Mouse (Mus musculus) lung, adult 18-20 months (tissue): ENCODE measurements at regions not wholly inside any gene's neighbourhood (a gene's known extent, or its start where the extent isn't known, plus 50 kb on each side); places are given as distances from the start of the nearest gene placed in this dataset.
A peak's percentile ranks its signal among the peaks of the same experiment; 100 is the strongest.

Source experiments
- DNase-seq, 2 experiments: peaks; one replicate each; pipeline ENCODE4 v3.0.0; 2022; ENCODE audit warnings: mixed read lengths in 2 of 2

DNA sequence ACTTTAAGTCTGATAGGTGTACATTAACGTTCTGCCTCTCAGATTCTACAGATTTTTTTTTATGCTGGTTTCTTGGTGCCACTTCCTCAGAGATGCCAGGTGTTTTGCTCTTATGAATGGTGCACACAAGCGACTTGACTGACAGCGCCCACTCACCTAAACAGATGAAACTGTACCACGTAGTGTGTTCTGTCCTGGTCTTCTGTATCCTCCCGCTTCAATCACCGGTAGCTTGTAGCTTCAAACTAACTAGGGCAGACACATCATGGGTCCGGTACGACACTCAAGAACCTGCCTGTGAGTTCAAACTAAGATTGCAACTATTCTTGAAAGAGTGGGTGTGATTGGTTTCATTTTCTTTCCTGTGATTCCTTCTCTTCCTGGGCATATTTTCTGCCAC, 198.0 kb upstream of the Satb1 start:
- no peak for DNase-seq

DNA sequence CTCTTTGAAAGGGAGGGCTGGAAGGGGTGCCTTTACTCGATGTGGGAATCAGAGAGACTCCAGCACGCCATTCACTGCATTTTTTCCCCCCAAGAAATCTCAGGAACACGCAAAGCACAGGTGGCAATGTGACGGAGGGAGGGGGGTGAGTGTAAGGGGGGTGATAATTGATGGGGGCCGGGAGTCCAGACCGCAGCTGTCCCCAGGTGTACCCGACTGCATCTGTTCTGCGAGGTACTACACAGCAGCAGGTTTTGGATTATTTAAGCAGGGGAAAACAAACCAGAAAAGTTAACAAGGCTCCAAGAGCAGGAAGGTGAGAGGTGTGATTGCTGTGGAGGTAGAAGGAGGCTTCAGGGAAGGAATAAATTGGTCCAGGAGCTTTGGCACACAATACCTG, 153.8 kb upstream of the Satb1 start:
- DNase-seq, result no peak

DNA sequence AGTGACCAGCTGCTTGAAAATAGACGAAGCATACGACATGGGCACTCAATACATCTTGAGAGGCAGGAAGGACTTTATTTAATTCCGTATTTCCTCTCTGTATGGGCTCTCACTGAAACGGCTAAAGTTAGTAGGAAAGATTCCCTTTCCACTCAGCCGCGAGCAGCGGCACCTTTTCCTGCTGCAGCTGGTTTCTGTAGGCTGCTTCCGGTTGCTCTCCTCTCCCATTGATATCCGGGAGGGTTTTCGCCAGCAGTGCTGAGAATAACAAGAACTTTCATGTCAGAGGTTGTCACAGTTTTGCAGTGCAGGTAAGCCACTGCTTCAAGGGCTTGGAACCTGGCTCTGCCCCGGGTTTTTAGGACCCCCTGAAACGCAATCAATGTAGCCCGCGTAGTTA, 153.1 kb upstream of the Satb1 start:
- no peak for DNase-seq

DNA sequence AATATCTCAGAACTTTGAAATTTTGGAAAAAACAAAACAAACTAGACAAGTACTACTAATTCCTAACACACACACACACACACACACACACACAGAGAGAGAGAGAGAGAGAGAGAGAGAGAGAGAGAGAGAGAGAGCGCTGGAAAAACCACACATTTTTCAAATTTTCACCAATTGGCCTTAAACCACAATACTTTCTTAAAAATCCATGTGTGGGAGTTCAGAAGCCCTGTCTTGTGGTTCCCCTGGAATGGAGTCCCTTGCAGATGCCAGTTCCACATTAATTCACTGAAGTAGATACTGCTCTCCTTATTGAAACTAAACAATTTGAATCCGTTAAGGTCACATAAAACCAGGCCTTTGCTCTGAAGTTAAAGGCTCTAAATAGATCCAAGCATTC, 146.0 kb upstream of the Satb1 start:
- no peak for DNase-seq

DNA sequence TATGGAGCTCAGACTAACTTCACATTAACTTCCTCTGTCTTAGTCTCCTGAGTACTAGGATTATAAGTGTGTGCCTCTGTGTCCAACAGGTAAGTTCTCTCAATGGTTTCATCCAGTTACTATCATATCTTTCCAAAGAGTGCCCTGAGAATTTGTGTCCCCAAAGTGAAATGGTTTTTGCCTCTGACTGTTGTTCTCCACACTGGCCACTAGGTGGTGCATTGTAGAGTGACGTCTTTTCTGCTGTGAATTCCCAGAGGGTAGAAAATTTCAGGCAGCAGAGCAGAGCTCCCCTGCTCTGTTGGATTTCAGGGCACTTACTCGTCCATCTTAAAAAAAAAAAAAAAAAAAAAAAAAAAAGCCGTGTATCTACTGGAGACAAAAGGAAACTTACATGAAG, 138.4 kb upstream of the Satb1 start:
- no peak for DNase-seq

DNA sequence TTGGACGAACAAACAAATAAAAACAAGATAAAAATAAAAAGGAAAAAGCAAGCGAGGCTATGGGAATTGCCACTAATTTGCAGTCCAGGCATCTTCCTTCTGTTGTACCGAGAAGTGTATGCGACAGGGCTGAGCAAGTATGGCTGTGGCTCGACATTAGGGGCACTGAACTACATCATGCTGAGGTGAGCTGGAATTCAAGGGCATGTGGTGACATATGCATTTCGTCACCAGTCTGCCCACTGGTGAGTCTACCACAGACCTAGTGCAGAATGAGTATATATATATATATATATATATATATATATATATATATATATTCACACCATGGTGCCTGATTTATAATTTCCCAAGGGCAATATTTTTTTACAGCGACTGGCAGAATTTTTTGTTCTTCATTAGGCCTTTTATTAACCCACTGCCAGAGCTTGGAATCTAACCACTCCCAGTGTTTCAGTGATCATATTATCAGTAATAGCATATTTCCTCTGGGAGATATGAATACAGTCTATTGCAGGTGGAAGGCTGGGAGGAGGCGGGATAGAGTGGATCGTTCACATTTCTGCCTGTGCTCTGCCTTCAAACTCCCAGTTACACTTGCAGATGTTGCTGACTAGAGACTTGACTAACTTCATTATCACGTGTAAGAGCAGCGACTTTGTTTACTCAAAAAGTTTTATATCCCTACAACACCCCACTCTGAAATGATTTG, 133.6 kb upstream of the Satb1 start:
- no peak for DNase-seq

DNA sequence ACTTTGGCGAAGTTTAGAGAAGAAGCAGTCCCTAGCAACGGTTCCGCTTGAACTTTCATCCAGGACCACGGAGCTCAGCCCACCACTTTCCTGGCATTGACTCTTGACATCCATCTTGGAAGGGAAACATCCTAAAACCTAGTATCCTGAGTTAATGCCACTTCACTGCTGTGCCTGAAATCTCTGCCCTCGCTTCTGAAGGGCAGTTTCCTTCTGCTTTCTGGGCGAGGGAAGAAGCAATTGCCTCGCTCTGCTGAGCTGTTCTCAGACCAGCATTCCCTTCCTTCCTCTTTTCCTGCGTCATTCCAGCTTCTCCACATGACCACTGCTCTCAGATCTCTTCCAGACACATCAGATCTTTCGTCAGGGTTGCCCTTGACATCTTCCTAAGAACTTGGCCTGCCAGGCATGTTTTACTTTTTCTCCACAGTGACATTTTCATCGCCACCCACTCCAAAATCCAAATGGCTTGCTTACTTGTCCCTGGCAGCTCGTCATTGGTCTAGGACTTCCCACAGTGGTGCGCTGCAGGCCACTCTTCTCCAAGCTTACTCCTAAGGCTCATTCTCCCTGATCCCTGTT, 129.5 kb upstream of the Satb1 start:
- DNase-seq, result no peak

DNA sequence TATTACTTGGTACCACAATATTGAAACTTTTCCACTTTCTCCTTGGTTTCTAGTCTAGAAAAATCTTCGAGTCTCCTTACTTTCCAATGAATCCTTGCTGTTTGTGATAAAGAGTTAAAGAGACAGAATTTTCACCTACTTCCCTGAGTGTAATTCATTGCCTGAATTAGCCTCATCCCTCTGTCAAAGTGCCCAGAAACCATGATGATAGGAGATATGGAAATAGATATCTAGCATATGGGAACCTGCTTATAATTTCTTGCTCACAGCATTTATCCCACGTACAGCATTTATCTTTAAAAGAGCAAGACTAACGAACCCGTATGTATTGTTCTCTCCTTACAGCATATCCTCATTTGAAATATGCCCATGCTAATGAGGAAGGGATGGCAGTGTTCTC, 128.2 kb upstream of the Satb1 start:
- DNase-seq, result no peak

DNA sequence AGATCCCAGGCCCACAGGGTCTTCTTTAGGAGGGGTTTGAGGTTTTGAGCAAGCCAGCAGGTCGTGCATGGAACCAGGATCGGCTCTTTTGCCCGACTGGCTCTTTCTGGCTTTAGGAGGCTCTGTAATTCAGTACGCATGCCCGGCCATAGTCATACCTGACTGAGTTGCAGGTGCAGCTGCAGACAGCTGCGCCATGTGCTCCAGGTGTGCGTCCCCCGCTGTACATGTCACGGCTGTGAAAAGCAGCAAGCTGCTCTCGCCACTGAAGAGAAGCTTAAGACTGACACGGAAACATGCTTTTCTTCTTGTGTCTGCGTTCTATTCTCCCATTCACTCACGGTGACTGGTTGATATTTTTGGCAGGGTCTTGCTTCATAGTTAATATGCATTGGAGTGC, 123.2 kb upstream of the Satb1 start:
- DNase-seq, result no peak

DNA sequence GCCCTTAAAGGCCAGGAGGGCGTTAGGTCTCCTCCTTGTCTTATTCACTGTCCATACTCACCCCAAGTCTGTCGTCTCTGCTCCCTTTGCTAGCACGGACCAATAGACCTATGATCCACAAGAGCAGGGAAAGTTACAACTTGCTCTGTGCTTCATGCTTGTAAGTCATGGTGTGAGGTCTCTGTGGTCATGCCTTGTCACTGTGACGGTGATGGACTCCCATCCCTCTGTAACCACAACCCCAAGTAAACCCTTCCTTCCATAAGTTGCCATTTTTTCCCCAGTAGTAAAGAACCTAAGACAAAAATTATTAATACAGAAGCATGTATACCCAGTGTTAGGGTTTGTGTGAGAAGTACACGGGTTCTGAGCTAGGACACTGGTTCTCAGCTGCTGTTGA, 104.6 kb upstream of the Satb1 start:
- no peak for DNase-seq

DNA sequence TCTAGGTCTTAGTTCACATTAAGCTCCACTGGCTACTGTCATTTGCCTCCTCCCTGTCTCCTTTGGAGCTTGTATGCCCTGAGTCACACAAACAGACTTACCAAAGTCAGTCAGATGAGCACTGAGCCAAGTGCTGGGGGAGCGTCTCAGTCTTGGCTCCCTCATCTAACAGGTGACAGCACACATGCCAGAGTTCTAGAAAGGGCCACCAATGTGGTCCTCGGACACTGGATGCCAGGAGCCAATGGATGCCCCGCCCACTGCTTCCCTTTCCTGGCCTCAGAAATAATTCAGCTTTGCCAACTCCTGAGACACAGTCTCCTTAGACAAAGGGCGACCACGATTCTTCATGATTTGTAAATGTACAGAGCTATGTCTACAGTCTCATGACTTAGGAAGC, 103.0 kb upstream of the Satb1 start:
- no peak for DNase-seq

DNA sequence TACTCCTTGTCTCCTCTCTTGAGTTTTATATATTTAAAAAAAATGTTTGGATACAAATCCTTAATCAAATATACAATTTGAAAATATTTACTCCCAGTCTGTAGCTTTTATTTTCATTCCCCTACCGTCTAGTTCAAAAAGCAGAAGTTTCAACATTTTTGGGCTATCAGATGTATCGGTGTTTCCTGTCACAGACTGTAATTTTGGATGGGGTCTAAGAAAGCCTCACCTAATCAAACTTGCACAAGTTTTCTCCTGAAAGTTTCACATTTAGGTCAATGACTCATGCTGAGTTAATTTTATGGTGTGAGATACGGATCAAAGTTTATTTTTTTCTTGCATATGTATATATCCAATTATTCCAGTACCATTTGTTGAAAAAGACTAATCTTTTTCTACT, 93.3 kb upstream of the Satb1 start:
- no peak for DNase-seq

DNA sequence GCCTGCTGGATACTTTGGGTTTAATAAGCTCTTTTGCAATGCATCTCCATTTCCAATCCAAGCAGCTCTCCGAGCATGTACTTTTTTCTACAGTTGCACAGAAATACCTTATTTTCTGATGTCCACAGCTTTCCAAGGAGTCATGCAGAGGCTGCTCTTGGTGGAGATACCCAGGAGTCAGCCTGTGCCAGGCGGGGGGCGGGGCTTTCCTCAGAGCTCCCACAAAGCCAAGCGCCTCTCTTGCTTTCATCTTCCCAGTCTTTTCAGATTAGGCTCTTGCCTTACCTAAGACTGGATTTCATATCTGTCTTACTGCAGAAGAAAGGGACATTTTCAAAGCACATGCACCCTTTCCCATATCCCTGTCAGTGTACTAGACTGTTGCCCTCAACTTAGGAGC, 73.9 kb upstream of the Satb1 start:
- no peak for DNase-seq

DNA sequence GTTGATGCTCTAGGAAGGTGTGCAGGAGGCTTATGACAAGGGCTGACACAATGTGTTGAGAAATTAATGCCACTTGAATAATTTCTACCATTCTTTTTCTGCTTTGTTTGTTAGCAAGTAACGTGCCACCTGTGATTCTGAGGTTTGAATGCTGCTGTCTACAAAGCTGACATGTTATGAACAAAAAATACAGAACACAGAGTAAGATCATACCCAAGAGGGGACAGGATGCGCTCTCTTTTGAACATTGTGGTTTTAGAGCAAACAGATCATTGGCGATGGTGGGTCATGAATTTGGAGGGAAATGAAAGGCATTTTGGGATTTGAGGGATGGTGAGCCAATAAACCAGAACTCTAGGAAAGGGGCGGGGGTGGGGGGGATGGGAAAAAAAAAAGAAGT, 73.3 kb upstream of the Satb1 start:
- DNase-seq, result no peak

DNA sequence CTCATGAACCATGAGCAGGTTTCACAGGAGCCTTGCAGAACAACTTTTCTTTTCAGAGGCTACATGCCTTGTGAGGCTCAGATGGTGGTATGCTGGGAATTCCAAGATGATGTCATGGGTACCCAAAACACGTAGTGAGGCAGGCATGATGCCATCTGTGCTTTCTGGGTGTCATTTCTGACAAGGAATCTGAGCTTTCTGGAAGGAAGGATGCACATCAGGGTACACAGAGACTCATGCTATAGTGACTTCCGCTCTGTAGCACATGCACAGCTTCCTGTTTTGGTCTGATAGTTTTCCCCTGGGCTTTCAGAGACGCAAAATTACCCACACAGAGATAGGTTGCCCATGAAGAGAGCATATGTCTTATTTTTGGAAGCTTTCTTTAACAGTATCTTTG, 70.8 kb upstream of the Satb1 start:
- peak in 1 of 2 experiments; percentile 5 for DNase-seq

DNA sequence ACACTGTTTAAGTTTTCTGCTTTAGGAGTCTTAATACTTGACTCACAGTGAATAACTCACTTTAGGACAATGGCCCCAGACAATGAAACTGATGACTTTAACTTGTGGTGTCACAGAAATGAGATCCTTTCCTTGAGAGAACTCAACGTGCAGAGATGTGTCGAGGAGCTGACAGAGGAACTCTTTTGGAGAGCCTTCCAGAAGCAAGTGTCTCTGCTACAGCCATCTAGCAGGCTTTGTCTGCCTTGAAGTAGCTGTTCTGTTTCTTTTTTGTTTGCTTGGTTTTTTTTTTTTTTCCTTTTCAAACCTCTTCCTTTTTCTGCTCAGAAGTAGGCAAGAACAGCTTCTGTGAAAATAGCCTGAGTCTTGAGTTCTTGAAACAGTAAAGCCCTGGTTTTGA, 66.3 kb upstream of the Satb1 start:
- no peak for DNase-seq

DNA sequence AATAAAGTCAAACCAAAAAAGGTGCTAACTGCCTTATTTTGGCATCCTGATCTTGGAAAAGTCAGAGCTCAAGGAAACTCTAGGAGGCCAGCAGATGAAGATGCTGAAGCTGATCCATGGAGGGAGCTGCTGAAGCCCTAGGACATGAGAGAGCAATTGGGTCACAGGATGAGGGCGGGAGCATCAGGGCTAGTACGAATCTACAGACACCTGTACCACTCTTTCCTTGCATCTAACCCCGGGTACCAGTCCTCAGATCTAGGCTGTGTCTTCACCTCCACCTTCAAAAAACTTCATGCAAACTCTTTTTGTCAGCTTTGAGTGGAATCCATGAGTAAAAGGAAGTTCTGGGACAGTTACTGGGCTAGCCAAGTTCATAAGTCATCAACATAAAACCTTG, 63.1 kb upstream of the Satb1 start:
- DNase-seq, result no peak

DNA sequence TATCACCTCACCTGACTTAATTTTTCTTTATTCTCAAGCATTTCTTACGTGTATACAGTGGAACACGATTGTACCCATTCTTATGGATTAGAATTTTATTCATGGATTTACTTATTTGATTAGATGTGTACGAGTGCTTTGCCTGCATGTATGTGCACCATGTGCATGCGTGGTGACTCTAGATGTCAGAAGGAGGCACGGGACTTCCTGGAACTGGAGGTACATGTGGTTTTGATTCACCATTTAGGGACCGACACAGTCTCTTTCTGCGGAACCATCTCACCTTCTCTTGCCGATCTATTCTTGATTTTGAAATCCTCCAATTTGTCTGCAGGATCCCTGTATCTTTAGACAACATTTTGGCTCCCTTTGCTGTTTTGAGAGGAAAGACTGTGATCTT, 61.2 kb upstream of the Satb1 start:
- no peak for DNase-seq

DNA sequence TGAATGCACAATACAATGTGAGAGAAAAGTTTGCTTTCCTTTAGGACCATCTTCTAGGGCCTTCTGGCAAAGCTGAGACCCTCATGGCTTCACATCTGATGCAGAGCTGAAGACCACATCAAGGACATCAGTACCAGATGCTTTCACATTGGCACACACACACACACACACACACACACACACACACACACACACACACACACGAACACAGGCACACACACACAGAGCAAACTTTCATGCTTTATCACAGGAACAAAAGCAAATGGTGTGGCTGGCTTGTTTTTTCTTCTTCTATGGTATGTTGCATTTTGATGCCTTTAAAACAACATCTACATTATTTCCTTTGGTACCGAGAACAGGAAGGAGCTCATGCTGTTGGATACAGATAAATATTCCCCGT, 59.8 kb upstream of the Satb1 start:
- no peak for DNase-seq

DNA sequence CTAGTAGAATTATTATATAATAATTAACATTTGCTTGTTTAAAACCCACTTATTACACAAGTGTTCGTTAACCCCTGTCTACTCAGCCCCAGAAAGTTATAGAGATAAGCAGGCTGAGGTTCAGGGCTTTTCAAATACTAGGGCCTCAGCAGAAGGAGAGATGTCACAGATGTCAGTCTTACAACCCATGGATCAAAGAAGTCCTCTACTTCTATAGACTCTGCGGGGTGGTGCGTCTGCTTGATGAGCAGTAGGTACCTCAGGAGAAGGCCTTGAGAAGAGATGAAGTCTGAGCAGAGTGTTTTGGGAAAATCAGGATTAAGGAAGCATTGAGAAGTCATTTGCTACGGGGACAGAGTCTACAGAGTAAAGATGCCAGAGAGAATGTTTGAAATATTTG, 59.1 kb upstream of the Satb1 start:
- DNase-seq, result no peak
